Mouse (Mus musculus): Measurements from ENCODE around the gene Reln.
A peak's percentile ranks its signal among the peaks of the same experiment; 100 is the strongest.

Reln gene

GRCm38 (mm10) chr5:22344556-22344975, at the start of gene Reln:
Gene Reln (minus strand): TSS chr5:22344702.
- peak; percentile 37 for DNase-seq (ENCODE audit: low read depth, low spot score)

GRCm38 (mm10) chr5:22388502-22388901, 44.0 kb upstream of the Reln start:
- no peak for DNase-seq (ENCODE audit: low read depth, low spot score)

GRCm38 (mm10) chr5:22360510-22360909, 16.0 kb upstream of the Reln start:
- DNase-seq (ENCODE audit: low read depth, low spot score), result peak; percentile 38

GRCm38 (mm10) chr5:22348412-22348811, 3.9 kb upstream of the Reln start:
- DNase-seq (ENCODE audit: low read depth, low spot score), result no peak

GRCm38 (mm10) chr5:22347732-22348131, 3.2 kb upstream of the Reln start:
- DNase-seq (ENCODE audit: low read depth, low spot score), result no peak

GRCm38 (mm10) chr5:22345894-22346635, 1.6 kb upstream of the Reln start:
- no peak for DNase-seq (ENCODE audit: low read depth, low spot score)

GRCm38 (mm10) chr5:22344976-22345651, 612 bp upstream of the Reln start:
- peak; percentile 8 for DNase-seq (ENCODE audit: low read depth, low spot score)

GRCm38 (mm10) chr5:22343843-22344555, 503 bp downstream of the Reln start:
- DNase-seq (ENCODE audit: low read depth, low spot score), result peak; percentile 27

GRCm38 (mm10) chr5:22343536-22343842, 1.0 kb downstream of the Reln start:
- no peak for DNase-seq (ENCODE audit: low read depth, low spot score)

- no peak for DNase-seq (ENCODE audit: low read depth, low spot score)
These were observed 2.0 kb downstream of the Reln start for GRCm38 (mm10) chr5:22342461-22342860.

- DNase-seq (ENCODE audit: low read depth, low spot score), result no peak
These were observed 3.5 kb downstream of the Reln start for GRCm38 (mm10) chr5:22340991-22341390.

- DNase-seq (ENCODE audit: low read depth, low spot score), result no peak
These were observed 9.1 kb downstream of the Reln start for GRCm38 (mm10) chr5:22335408-22335807.

- no peak for DNase-seq (ENCODE audit: low read depth, low spot score)
These were observed 13.7 kb downstream of the Reln start for GRCm38 (mm10) chr5:22330802-22331201.

- DNase-seq (ENCODE audit: low read depth, low spot score), result no peak
These were observed 15.8 kb downstream of the Reln start for GRCm38 (mm10) chr5:22328431-22329359.

GRCm38 (mm10) chr5:22327170-22327569, 17.3 kb downstream of the Reln start:
- DNase-seq (ENCODE audit: low read depth, low spot score), result peak; percentile 53

GRCm38 (mm10) chr5:22323801-22324200, 20.7 kb downstream of the Reln start:
- no peak for DNase-seq (ENCODE audit: low read depth, low spot score)

- no peak for DNase-seq (ENCODE audit: low read depth, low spot score)
These were observed 26.7 kb downstream of the Reln start for GRCm38 (mm10) chr5:22317807-22318206.

- no peak for DNase-seq (ENCODE audit: low read depth, low spot score)
These were observed 28.0 kb downstream of the Reln start for GRCm38 (mm10) chr5:22316471-22316870.

- DNase-seq (ENCODE audit: low read depth, low spot score), result no peak
These were observed 28.5 kb downstream of the Reln start for GRCm38 (mm10) chr5:22315990-22316389.

- no peak for DNase-seq (ENCODE audit: low read depth, low spot score)
These were observed 31.5 kb downstream of the Reln start for GRCm38 (mm10) chr5:22312995-22313394.

- DNase-seq (ENCODE audit: low read depth, low spot score), result no peak
These were observed 33.5 kb downstream of the Reln start for GRCm38 (mm10) chr5:22311046-22311445.

GRCm38 (mm10) chr5:22309001-22309400, 35.5 kb downstream of the Reln start:
- peak; percentile 95 for DNase-seq (ENCODE audit: low read depth, low spot score)
